Mouse (Mus musculus): ENCODE measurements around the gene Dhx33. TPM values are rescaled to one million over a fixed set of nuclear protein-coding genes. Genes with fewer than 3 reads are reported as not detected.

The Dhx33 gene
- polyA plus RNA-seq (2017; shearing (Covaris generic)), result 10 to 100 TPM; 11.0 to 12.9 TPM

GRCm38 (mm10) chr11:71004316-71004773, at the start of gene Dhx33:
Dhx33 (minus strand) TSS chr11:71004437.

GRCm38 (mm10) chr11:71033163-71033761, 29.0 kb upstream of the Dhx33 start, which contains the start of gene 6330403K07Rik:
6330403K07Rik (minus strand) TSS chr11:71033513.

GRCm38 (mm10) chr11:71019201-71020068, 15.2 kb upstream of the Dhx33 start, which contains the start of the genes Mis12 and Derl2:
Mis12 (plus strand) TSS chr11:71019611.
Derl2 (minus strand) TSS chr11:71019841.

GRCm38 (mm10) chr11:70982557-70983228, 21.5 kb downstream of the Dhx33 start, which contains the start of gene C1qbp:
C1qbp (minus strand) TSS chr11:70983026.

GRCm38 (mm10) chr11:70969821-70970559, 34.2 kb downstream of the Dhx33 start, which contains the start of the genes Nup88 and Rpain:
Nup88 (minus strand) TSS chr11:70969973.
Rpain (plus strand) TSS chr11:70970213.

Other genes with a start within 250 kb of the Dhx33 start
- 1 to 10 TPM; 7.3 to 7.5 TPM for gene Zfp3, start 240.2 kb downstream of the Dhx33 start, polyA plus RNA-seq (2017; shearing (Covaris generic))
- gene Scimp, start 191.9 kb downstream of the Dhx33 start, polyA plus RNA-seq (2017; shearing (Covaris generic)), result under 1 TPM; 0.35 to 0.64 TPM
- 10 to 100 TPM; 35.0 to 39.0 TPM for gene Rabep1, start 159.7 kb downstream of the Dhx33 start, polyA plus RNA-seq (2017; shearing (Covaris generic))
- gene Nup88, start 34.5 kb downstream of the Dhx33 start, polyA plus RNA-seq (2017; shearing (Covaris generic)), result 100 to 1,000 TPM; 101 to 116 TPM
- 10 to 100 TPM; 61.3 to 94.2 TPM for gene Rpain, start 34.2 kb downstream of the Dhx33 start, polyA plus RNA-seq (2017; shearing (Covaris generic))
- 100 to 1,000 TPM; 102 to 146 TPM for gene C1qbp, start 21.4 kb downstream of the Dhx33 start, polyA plus RNA-seq (2017; shearing (Covaris generic))
- 10 to 100 TPM; 25.0 to 30.7 TPM for gene Mis12, start 15.2 kb upstream of the Dhx33 start, polyA plus RNA-seq (2017; shearing (Covaris generic))
- gene Derl2, start 15.4 kb upstream of the Dhx33 start, polyA plus RNA-seq (2017; shearing (Covaris generic)), result 10 to 100 TPM; 78.1 to 85.6 TPM
- 10 to 100 TPM; 11.6 to 21.8 TPM for gene 6330403K07Rik, start 29.1 kb upstream of the Dhx33 start, polyA plus RNA-seq (2017; shearing (Covaris generic))
- under 1 TPM in 1 of 2 experiments, not detected in 1; 0.41 TPM for gene Nlrp1a, start 140.3 kb upstream of the Dhx33 start, polyA plus RNA-seq (2017; shearing (Covaris generic))
- 1 to 10 TPM; 1.7 to 3.2 TPM for gene Nlrp1b, start 226.3 kb upstream of the Dhx33 start, polyA plus RNA-seq (2017; shearing (Covaris generic))